Mouse (Mus musculus): ENCODE measurements around the gene Gm49425. TPM values are rescaled to one million over a fixed set of nuclear protein-coding genes. Genes with fewer than 3 reads are reported as not detected.

Gene Gm49425
- total RNA-seq, 2 experiments from 2014 or later: not detected

DNA sequence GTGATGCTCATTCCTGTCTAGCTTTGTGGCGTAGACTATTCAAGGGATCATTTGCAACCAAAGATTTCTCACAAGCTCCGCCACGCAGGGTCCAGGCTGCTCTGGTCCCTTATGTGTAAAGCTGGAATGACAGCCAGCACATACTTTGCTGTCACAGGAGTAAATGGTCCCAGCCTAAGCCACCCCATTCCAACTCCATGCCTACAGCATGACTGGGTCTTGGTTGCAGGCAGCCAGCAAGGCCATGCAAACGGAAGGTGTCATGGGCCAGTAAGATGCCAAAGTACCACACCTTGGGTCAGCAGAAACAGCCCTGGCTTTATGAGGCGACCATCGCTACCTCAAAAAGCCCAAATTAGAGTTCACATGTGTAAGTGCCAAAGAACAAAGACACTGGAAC lies 23.3 kb downstream of the Gm49425 start:
- ATAC-seq (replicated peaks; ENCODE audit: low FRiP score, low TSS enrichment, poor library complexity, severe bottlenecking): no peak

DNA sequence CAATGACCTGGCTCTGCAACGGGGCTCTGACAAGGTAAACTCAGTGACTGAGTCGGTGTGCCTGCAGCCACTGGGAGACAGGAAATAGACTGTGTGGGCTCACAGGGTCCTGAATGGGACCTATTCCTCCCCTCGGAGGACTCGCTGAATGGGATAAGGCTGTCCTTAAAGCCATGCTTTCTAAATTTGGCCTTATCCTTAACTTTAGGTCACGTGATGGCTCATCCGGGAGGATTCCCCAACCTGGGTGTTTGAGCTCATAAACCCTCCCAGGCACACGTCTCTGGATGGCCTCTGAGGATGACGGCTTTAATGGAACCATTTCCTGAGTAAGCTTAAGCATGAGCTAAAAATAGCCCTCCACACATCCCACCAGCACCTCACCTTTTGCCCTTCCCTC lies 24.3 kb downstream of the Gm49425 start:
- no peak for ATAC-seq (replicated peaks; ENCODE audit: low FRiP score, low TSS enrichment, poor library complexity, severe bottlenecking)

DNA sequence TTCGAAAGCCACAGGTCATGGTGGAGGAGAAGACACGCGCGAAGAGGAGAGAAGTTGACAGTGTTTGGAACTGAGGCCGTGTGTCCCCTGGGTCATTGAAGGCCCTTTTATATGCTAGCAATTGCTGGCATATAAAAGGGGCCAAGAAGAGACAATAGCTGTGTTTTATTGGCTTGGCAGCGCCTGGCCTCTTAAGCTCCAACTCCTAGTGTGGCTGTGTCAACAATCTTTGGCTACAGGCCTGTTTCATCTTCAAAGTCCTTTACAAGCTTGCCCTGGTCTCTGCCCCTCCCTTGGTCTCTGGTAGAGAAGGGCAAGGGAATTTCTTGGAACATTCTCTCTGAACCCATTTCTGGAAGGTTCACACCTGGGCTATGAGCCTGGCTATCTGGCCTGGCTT lies 25.6 kb downstream of the Gm49425 start, which contains the start of gene Krt83:
Gene Krt83 (minus strand): TSS at position 82 of the 400 bp plus-strand sequence.
- no peak for ATAC-seq (replicated peaks; ENCODE audit: low FRiP score, low TSS enrichment, poor library complexity, severe bottlenecking)

DNA sequence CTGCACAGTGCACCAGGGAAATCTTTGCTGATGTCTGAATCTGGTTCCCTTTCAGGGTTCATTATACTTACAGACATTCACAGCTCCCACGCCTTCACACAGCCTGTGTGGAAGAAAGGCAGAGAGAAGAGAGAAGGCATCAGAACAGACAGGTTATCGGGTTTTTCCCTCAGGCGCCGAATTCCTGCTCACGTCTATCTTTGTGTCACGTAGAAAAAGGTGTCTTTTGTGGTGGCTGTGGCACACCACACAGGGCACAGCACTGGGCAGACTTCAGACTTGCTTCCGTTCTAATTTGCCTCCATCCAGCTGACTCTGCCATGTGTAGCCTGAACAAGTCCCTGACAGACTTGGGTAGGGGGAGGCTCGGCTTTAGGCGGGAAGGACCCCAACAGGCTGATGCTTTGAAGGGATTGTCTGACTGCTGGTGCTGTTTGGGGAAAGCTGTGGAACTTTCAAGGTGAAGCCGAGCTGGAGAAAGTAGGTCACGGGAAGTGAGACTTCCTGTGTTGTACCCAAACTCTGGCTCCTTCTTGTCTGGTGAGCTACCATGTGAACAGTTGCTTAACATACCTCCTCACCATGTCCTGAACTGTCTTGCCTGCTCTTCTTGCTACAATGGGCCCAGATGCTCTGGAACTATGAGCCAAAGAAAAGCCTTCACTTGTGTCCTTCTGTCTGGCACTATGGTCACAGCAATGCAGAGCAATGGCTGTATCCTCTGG lies 31.0 kb downstream of the Gm49425 start:
- no peak for ATAC-seq (replicated peaks; ENCODE audit: low FRiP score, low TSS enrichment, poor library complexity, severe bottlenecking)

DNA sequence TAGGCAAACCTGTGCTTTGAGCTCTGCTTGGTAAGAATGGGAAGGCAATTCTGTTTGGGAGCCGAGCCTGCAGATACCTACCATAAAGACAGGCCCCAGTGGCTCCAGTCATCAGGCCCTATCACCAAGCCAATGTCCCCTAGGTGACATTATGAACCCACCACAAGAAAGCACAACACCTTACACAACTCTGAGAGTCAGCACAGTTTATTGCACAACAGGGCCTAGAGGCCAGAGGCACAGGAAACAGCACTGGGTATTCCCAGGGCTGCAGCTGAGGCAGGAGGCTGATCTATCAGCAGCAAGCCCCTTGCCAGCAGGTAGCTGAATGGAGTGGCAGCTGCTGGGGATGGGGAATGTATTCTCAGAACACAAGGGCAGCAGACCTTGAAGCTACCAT lies 32.1 kb downstream of the Gm49425 start:
- no peak for ATAC-seq (replicated peaks; ENCODE audit: low FRiP score, low TSS enrichment, poor library complexity, severe bottlenecking)

DNA sequence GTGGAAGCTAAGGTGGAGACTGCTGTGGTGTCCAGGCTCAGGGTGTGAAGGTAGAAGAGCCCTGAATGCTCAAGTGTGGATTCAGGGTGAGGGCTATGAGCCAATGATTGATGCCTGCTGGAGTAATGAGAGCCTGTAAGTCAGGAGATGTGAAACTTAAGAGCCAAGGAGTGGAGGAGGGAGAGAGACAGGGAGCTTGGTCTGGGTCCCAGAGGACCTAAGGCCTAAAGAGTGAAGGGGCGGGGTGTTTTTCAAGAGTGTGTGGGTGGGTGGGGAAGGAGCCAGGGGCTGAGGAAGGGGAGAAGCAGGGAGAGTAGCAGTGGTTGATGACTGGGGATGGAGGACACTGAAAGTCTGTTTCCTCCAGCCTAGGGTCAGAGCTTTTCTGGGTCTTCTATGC lies 33.4 kb downstream of the Gm49425 start:
- ATAC-seq (replicated peaks; ENCODE audit: low FRiP score, low TSS enrichment, poor library complexity, severe bottlenecking): no peak

DNA sequence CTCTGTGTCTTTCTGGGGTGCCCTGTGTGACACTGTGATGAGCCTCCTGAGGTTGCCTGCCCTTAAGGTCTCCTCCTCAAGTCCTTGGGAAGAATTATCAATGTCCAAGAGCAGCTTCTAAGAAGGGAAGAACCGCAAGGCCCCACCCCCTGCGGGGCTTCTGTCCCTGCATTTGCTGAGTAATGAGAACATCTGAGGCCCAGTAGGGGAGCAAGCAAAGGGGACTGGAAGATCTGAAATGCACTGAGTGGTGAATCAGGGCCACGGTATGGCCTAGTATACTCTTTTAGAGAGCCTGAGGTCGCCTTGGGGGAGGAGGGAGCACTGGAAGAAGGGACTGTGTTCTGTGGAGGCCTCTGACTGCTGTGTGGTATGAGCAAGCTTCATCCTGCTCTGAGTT lies 35.0 kb downstream of the Gm49425 start:
- no peak for ATAC-seq (replicated peaks; ENCODE audit: low FRiP score, low TSS enrichment, poor library complexity, severe bottlenecking)

DNA sequence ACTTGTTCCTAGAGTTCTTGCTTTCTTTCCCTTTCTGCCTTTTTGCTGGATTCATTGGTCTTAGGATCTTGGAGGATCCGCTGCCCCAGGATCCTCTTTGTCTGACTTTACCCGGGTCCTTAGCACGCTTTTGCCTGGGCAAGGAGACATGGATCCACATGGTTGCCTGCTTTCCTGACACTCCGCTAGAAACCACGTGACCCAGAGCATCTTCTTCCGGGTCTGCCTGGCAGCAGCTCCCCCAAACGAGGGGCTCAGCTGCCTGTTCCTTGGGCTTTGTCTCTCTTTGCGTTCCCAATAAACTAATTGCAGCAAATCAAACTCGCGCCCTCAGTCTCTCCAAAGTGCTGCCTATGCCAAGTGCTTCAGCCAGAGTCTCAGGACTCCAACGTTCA lies 37.4 kb downstream of the Gm49425 start:
- ATAC-seq (replicated peaks; ENCODE audit: low FRiP score, low TSS enrichment, poor library complexity, severe bottlenecking): no peak

DNA sequence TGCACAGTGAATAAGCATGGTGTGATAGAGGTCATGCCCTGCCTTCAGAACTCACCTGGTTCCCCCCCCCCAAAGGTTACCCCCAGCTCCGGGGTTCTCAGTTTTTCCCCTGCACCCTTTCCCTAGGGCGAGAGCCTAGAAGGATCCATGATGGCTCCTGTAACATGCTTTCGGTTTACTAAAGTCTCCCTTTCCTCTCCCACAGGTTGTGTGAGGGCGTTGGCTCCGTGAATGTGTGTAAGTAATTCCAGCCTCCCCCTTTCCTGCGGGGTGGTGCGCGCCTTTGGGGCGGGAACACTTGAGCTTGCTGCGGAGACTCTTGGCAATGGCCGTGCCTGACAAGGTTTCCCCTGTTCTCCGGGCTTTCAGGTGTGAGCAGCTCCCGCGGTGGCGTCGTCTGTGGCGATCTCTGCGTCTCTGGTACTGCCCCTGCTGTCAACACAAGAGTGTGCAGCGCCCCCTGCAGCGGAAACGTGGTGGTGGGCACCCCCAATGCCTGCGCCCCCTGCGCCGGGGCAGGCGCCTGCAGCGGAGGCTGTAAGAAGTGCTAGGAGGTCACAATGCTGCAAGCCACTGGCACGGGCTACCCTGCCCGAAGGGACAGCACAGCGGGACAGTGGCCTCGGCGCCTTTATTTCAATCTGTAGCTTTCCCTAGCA lies 37.9 kb downstream of the Gm49425 start:
- ATAC-seq (replicated peaks; ENCODE audit: low FRiP score, low TSS enrichment, poor library complexity, severe bottlenecking): peak; percentile 35; the same call in 1 of the 2 replicates

DNA sequence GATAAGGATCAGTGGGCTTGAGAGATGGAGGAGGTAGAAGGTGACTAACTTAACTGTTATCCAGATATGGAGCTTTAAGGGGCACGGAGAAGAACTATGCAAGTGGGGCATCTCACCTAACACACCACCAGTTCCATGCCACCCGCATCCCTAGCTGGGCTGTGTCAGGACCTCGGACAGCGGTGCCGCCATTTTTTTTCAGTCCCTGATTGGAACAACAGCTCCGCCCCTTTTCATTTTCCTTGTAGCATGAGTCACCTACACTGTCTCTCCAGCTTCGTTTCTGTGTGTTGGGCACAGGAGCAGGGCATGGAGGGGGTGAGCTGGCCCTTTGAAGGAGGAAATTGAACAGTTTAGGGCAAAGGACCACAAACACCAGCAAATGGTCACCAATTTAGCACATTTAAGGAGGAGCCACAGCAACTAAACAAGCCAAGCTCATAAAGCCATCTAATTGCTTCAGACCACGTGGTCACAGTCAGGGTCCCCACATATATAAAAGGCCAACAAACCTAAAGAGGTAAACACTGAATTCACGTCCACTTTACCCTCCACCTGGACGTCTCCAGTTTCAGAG lies 44.0 kb downstream of the Gm49425 start, which contains the start of gene Krt86:
Gene Krt86 (plus strand): TSS at position 527 of the 577 bp plus-strand sequence.
- ATAC-seq (replicated peaks; ENCODE audit: low FRiP score, low TSS enrichment, poor library complexity, severe bottlenecking): peak; percentile 69; the same call in 1 of the 2 replicates

DNA sequence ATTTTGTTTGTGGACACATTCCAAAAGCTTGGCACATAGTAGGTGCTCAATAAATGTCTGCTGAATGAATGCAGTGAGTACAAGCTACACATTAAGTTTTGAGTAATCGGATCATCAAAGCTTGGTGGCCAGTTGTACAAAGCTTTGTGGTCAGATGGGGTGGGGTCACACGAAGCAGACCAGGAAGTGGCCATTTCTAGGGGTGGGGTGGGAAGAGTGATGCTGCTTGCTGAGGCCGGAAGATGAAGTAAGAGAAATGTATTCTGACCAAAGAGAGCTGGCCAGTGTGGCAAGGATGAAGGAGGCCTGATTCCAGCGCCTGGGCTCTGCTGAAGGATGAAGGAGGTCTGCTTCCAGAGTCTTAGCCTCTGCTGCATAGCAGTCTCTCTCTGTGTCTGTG lies 48.0 kb downstream of the Gm49425 start:
- no peak for ATAC-seq (replicated peaks; ENCODE audit: low FRiP score, low TSS enrichment, poor library complexity, severe bottlenecking)

Other genes with a start within 250 kb of the Gm49425 start
- 14.7 and 18.0 TPM in 2 replicates for gene Atg101, start 233.0 kb downstream of the Gm49425 start, total RNA-seq (2014; fragmentation: Nextera tagmentation)
- 31.7 and 42.1 TPM in 2 replicates for gene Atg101, start 233.0 kb downstream of the Gm49425 start, total RNA-seq (2017)
- gene 6030408B16Rik, start 224.0 kb downstream of the Gm49425 start, total RNA-seq (2014; fragmentation: Nextera tagmentation): not detected in 2 replicates
- not detected in 2 replicates for gene 6030408B16Rik, start 224.0 kb downstream of the Gm49425 start, total RNA-seq (2017)
- gene Krt80, start 147.1 kb downstream of the Gm49425 start, total RNA-seq (2014; fragmentation: Nextera tagmentation): not detected in 2 replicates
- 0.57 TPM in 1 of 2 replicates, not detected in the other for gene Krt80, start 147.1 kb downstream of the Gm49425 start, total RNA-seq (2017)
- gene Krt7, start 106.2 kb downstream of the Gm49425 start, total RNA-seq (2014; fragmentation: Nextera tagmentation): not detected in 2 replicates
- gene Krt7, start 106.2 kb downstream of the Gm49425 start, total RNA-seq (2017): 3.2 TPM in 1 of 2 replicates, not detected in the other
- not detected in 2 replicates for gene Krt87, start 78.5 kb downstream of the Gm49425 start, total RNA-seq (2014; fragmentation: Nextera tagmentation)
- not detected in 2 replicates for gene Krt87, start 78.5 kb downstream of the Gm49425 start, total RNA-seq (2017)
- not detected in 2 replicates for gene Krt88, start 69.5 kb downstream of the Gm49425 start, total RNA-seq (2014; fragmentation: Nextera tagmentation)
- not detected in 2 replicates for gene Krt88, start 69.5 kb downstream of the Gm49425 start, total RNA-seq (2017)
- gene Krt81, start 53.5 kb downstream of the Gm49425 start, total RNA-seq (2014; fragmentation: Nextera tagmentation): not detected in 2 replicates
- gene Krt81, start 53.5 kb downstream of the Gm49425 start, total RNA-seq (2017): not detected in 2 replicates
- gene Krt86, start 43.8 kb downstream of the Gm49425 start, total RNA-seq (2014; fragmentation: Nextera tagmentation): not detected in 2 replicates
- not detected in 2 replicates for gene Krt86, start 43.8 kb downstream of the Gm49425 start, total RNA-seq (2017)
- not detected in 2 replicates for gene Krt83, start 25.7 kb downstream of the Gm49425 start, total RNA-seq (2014; fragmentation: Nextera tagmentation)
- gene Krt83, start 25.7 kb downstream of the Gm49425 start, total RNA-seq (2017): not detected in 2 replicates
- not detected in 2 replicates for gene Krt84, start 15.6 kb upstream of the Gm49425 start, total RNA-seq (2014; fragmentation: Nextera tagmentation)
- gene Krt84, start 15.6 kb upstream of the Gm49425 start, total RNA-seq (2017): not detected in 2 replicates
- not detected in 2 replicates for gene Krt82, start 33.4 kb upstream of the Gm49425 start, total RNA-seq (2014; fragmentation: Nextera tagmentation)
- not detected in 2 replicates for gene Krt82, start 33.4 kb upstream of the Gm49425 start, total RNA-seq (2017)
- not detected in 2 replicates for gene Krt90, start 45.7 kb upstream of the Gm49425 start, total RNA-seq (2014; fragmentation: Nextera tagmentation)
- not detected in 2 replicates for gene Krt90, start 45.7 kb upstream of the Gm49425 start, total RNA-seq (2017)
- not detected in 2 replicates for gene Krt75, start 56.6 kb upstream of the Gm49425 start, total RNA-seq (2014; fragmentation: Nextera tagmentation)
- not detected in 2 replicates for gene Krt75, start 56.6 kb upstream of the Gm49425 start, total RNA-seq (2017)
- gene Gm5414, start 110.9 kb upstream of the Gm49425 start, total RNA-seq (2014; fragmentation: Nextera tagmentation): not detected in 2 replicates
- not detected in 2 replicates for gene Gm5414, start 110.9 kb upstream of the Gm49425 start, total RNA-seq (2017)
- not detected in 2 replicates for gene Gm5478, start 130.1 kb upstream of the Gm49425 start, total RNA-seq (2014; fragmentation: Nextera tagmentation)
- gene Gm5478, start 130.1 kb upstream of the Gm49425 start, total RNA-seq (2017): not detected in 2 replicates
- gene Krt6b, start 163.0 kb upstream of the Gm49425 start, total RNA-seq (2014; fragmentation: Nextera tagmentation): not detected in 2 replicates
- gene Krt6b, start 163.0 kb upstream of the Gm49425 start, total RNA-seq (2017): not detected in 2 replicates
- not detected in 2 replicates for gene Krt6a, start 177.0 kb upstream of the Gm49425 start, total RNA-seq (2014; fragmentation: Nextera tagmentation)
- not detected in 2 replicates for gene Krt6a, start 177.0 kb upstream of the Gm49425 start, total RNA-seq (2017)
- gene Krt5, start 195.6 kb upstream of the Gm49425 start, total RNA-seq (2014; fragmentation: Nextera tagmentation): not detected in 2 replicates
- not detected in 2 replicates for gene Krt5, start 195.6 kb upstream of the Gm49425 start, total RNA-seq (2017)
- gene Krt71, start 225.8 kb upstream of the Gm49425 start, total RNA-seq (2014; fragmentation: Nextera tagmentation): not detected in 2 replicates
- not detected in 2 replicates for gene Krt71, start 225.8 kb upstream of the Gm49425 start, total RNA-seq (2017)